Mouse (Mus musculus) heart, embryonic 11.5 days (tissue): Measurements from ENCODE around the gene Gm33543. TPM values are rescaled to one million over a fixed set of nuclear protein-coding genes. Genes with fewer than 3 reads are reported as not detected.

Source experiments
- ATAC-seq: fragments of 200-750 bp; cut with Nextera tagmentation; replicated peaks from 2 replicates; pipeline ENCODE4 v1.8.0; 2017; ENCODE audit warnings: moderate library complexity; ENCODE audit not compliant: insufficient number of reproducible peaks, low FRiP score, low TSS enrichment
- H3K27ac ChIP-seq: fragments of 300-500 bp; sonication (generic); 2 replicates; pipeline ENCODE4 v1.5.1; 2014; ENCODE audit warnings: mild to moderate bottlenecking, low read depth, low read length
- H3K27me3 ChIP-seq: fragments of 300-500 bp; sonication (generic); 2 replicates; pipeline ENCODE4 v1.6.1; 2014; ENCODE audit warnings: mild to moderate bottlenecking, low read length, mixed read lengths; ENCODE audit not compliant: control insufficient read depth, insufficient read depth
- H3K36me3 ChIP-seq: fragments of 300-500 bp; sonication (generic); 2 replicates; pipeline ENCODE4 v1.6.1; 2014; ENCODE audit warnings: mild to moderate bottlenecking, low read length, moderate library complexity, mixed read lengths; ENCODE audit not compliant: control insufficient read depth, insufficient read depth
- H3K4me1 ChIP-seq: fragments of 300-500 bp; sonication (generic); 2 replicates; pipeline ENCODE4 v1.6.1; 2014; ENCODE audit warnings: low read length; ENCODE audit not compliant: control insufficient read depth, insufficient read depth
- H3K4me2 ChIP-seq: fragments of 300-500 bp; sonication (generic); 2 replicates; pipeline ENCODE4 v1.6.1; 2014; ENCODE audit warnings: mild to moderate bottlenecking, moderate library complexity
- H3K4me3 ChIP-seq: fragments of 300-500 bp; sonication (generic); 2 replicates; pipeline ENCODE4 v1.5.1; 2014; ENCODE audit warnings: low read depth, low read length
- H3K9ac ChIP-seq: fragments of 300-500 bp; sonication (generic); 2 replicates; pipeline ENCODE4 v1.6.1; 2014; ENCODE audit warnings: mild to moderate bottlenecking, low read depth, low read length, moderate library complexity
- H3K9me3 ChIP-seq: fragments of 300-500 bp; sonication (generic); replicated peaks from 2 replicates; pipeline ENCODE4 v1.6.1; 2016; ENCODE audit warnings: low read length; ENCODE audit not compliant: control insufficient read depth
- WGBS: fragments of 180-500 bp; shearing (Covaris S2); extraction: QIAGEN DNeasy Blood & Tissue Kit; methylation state at CpG from one replicate; pipeline ENCODE4 v1.1.7; 2014; ENCODE audit not compliant: insufficient replicate concordance; 5-methylcytosine and 5-hydroxymethylcytosine counted together
- polyA plus RNA-seq: library from polyadenylated mRNA; unstranded; fragments of >200 nt; fragmentation: Nextera tagmentation; extraction: Ambion mirVana; gene quantifications from 2 replicates; pipeline ENCODE4 v1.2.1, GENCODE M21; 2014

Gene Gm33543
- polyA plus RNA-seq, 1 experiment from 2014 or later: not detected

GRCm38 (mm10) chr10:95843878-95844277, 1.1 kb upstream of the Gm33543 start:
- Histone ChIP-seq H3K4me1 (0 out of 2 replicates have a peak, but pooled peaks cover 2% of the 10 kb centered on the region), H3K9me3 (no peaks in the 10 kb centered on the region), H3K27me3 (no peaks in the 10 kb centered on the region), H3K27ac (no peak overlapping the region), H3K4me3 (no peak overlapping the region), H3K9ac (no peak overlapping the region), H3K4me2 (no peak overlapping the region), H3K36me3 (no peaks in the 10 kb centered on the region)
- WGBS: 86% methylated on average over 1 of the region's 1 CpGs
- no peak for ATAC-seq

DNA sequence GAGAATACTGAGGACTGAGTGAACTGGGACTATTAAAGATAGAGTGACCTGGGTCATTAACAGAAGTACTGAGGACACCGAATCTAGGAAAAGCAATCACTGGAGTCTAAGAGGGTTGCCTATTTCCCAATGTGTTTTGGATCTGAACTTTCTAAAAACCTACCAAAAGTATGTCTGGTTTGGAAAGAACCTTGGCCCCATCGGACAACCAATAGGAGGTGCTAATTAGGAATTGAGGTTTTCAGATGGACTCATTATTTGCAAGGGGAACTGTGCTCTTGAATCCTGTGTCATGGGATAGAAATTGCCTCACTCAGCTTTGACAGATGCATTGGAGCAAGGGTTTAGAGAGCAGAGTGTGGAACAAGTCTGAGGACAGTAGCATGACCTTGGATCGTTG, 1.5 kb downstream of the Gm33543 start:
- H3K27ac ChIP-seq: no peak overlapping the region
- H3K27me3 ChIP-seq: no peaks in the 10 kb centered on the region
- 84% methylated on average over 3 of the region's 3 CpGs for WGBS
- H3K4me3 ChIP-seq: no peak overlapping the region
- no peaks in the 10 kb centered on the region for H3K36me3 ChIP-seq
- no peak overlapping the region for H3K4me2 ChIP-seq
- H3K9ac ChIP-seq: no peak overlapping the region
- H3K4me1 ChIP-seq: 0 out of 2 replicates have a peak, but pooled peaks cover 2% of the 10 kb centered on the region
- ATAC-seq: no peak
- H3K9me3 ChIP-seq: no peaks in the 10 kb centered on the region

GRCm38 (mm10) chr10:95839803-95840202, 2.9 kb downstream of the Gm33543 start:
- Histone ChIP-seq H3K9ac (no peak overlapping the region), H3K9me3 (no peaks in the 10 kb centered on the region), H3K27ac (no peak overlapping the region), H3K4me3 (no peak overlapping the region), H3K36me3 (no peaks in the 10 kb centered on the region), H3K4me1 (0 out of 2 replicates have a peak, but pooled peaks cover 2% of the 10 kb centered on the region), H3K4me2 (no peak overlapping the region), H3K27me3 (no peaks in the 10 kb centered on the region)
- ATAC-seq: no peak
- 60% methylated on average over 3 of the region's 3 CpGs for WGBS

DNA sequence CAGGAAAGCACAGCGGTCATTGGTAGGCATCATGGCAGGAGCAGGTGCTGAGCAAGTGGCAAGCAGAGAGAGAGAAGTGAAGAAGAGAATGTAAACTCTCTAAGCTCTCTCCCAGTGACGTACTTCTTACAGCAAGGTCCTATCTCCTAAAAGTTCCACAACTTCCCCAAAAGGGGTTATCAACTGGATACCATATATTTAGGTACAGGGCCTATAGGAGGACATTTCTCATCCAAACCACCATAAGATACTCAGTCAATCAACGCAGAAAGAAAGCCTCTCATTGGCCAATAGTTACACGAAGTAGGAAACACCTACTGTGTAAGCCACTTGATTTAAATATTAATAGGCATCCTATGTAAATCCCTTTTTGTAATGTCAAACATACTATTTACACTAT, 3.7 kb downstream of the Gm33543 start:
- Histone ChIP-seq H3K36me3 (no peaks in the 10 kb centered on the region), H3K27ac (no peak overlapping the region), H3K9ac (no peak overlapping the region), H3K4me2 (no peak overlapping the region), H3K9me3 (no peaks in the 10 kb centered on the region), H3K27me3 (no peaks in the 10 kb centered on the region), H3K4me1 (0 out of 2 replicates have a peak, but pooled peaks cover 2% of the 10 kb centered on the region), H3K4me3 (no peak overlapping the region)
- 80% methylated on average over 4 of the region's 4 CpGs for WGBS
- ATAC-seq: no peak

- Histone ChIP-seq H3K27me3 (no peaks in the 10 kb centered on the region), H3K36me3 (no peaks in the 10 kb centered on the region), H3K9ac (no peak overlapping the region), H3K9me3 (no peaks in the 10 kb centered on the region), H3K4me1 (0 out of 2 replicates have a peak, but pooled peaks cover 2% of the 10 kb centered on the region), H3K4me3 (no peak overlapping the region), H3K4me2 (no peak overlapping the region), H3K27ac (no peak overlapping the region)
- 76% methylated on average over 9 of the region's 9 CpGs for WGBS
- no peak for ATAC-seq
Measured at GRCm38 (mm10) chr10:95836530-95837264, 6.0 kb downstream of the Gm33543 start.

DNA sequence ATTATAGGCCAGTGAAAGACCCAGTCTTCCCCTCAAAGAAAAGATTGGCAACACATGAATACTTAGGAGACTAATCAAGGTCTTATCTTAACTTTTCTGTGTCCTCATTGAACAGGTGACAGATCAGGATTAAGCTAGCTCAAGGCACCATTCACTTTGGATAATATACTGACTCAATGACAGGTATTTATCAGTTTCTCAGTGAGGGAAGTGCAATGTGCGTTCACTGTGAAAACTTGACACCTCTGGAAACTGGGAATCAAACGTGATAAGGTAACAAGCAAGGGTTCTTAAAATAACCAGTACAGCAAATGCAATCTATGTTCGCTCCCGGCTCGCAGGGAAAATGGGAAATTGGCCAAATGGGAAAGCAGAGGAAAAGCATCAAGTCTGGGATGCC, 11.8 kb downstream of the Gm33543 start:
- H3K27me3 ChIP-seq: no peaks in the 10 kb centered on the region
- peaks cover 5% of the 10 kb centered on the region; the same call in 1 of the 2 replicates for H3K4me1 ChIP-seq
- H3K27ac ChIP-seq: no peak overlapping the region
- ATAC-seq: no peak
- no peaks in the 10 kb centered on the region for H3K9me3 ChIP-seq
- H3K4me2 ChIP-seq: no peak overlapping the region
- H3K4me3 ChIP-seq: no peak overlapping the region
- no peak overlapping the region for H3K9ac ChIP-seq
- WGBS: 16% methylated on average over 5 of the region's 5 CpGs
- no peaks in the 10 kb centered on the region for H3K36me3 ChIP-seq

GRCm38 (mm10) chr10:95829471-95829870, 13.3 kb downstream of the Gm33543 start:
- Histone ChIP-seq H3K27me3 (no peaks in the 10 kb centered on the region), H3K4me1 (peaks cover 5% of the 10 kb centered on the region; the same call in 1 of the 2 replicates), H3K4me3 (no peak overlapping the region), H3K9me3 (no peaks in the 10 kb centered on the region), H3K36me3 (no peaks in the 10 kb centered on the region), H3K4me2 (no peak overlapping the region), H3K9ac (no peak overlapping the region), H3K27ac (no peak overlapping the region)
- no peak for ATAC-seq

GRCm38 (mm10) chr10:95828374-95828773, 14.4 kb downstream of the Gm33543 start:
- no peak for ATAC-seq
- no peak overlapping the region for H3K4me2 ChIP-seq
- no peaks in the 10 kb centered on the region for H3K9me3 ChIP-seq
- H3K9ac ChIP-seq: no peak overlapping the region
- peaks cover 5% of the 10 kb centered on the region; the same call in 1 of the 2 replicates for H3K4me1 ChIP-seq
- H3K4me3 ChIP-seq: no peak overlapping the region
- H3K36me3 ChIP-seq: no peaks in the 10 kb centered on the region
- H3K27me3 ChIP-seq: no peaks in the 10 kb centered on the region
- H3K27ac ChIP-seq: no peak overlapping the region
- 74% methylated on average over 5 of the region's 5 CpGs for WGBS

GRCm38 (mm10) chr10:95825651-95826050, 17.1 kb downstream of the Gm33543 start:
- Histone ChIP-seq H3K36me3 (no peaks in the 10 kb centered on the region), H3K9me3 (no peaks in the 10 kb centered on the region), H3K4me3 (no peak overlapping the region), H3K9ac (no peak overlapping the region), H3K27ac (no peak overlapping the region), H3K27me3 (no peaks in the 10 kb centered on the region), H3K4me2 (no peak overlapping the region), H3K4me1 (no peaks in the 10 kb centered on the region)
- no peak for ATAC-seq
- WGBS: 55% methylated on average over 3 of the region's 3 CpGs
